Mouse (Mus musculus): ENCODE measurements around the gene Pabpc4. TPM values are rescaled to one million over a fixed set of nuclear protein-coding genes. Genes with fewer than 3 reads are reported as not detected.

Gene Pabpc4
- total and polyA plus RNA-seq, 3 experiments = 206 to 444 (median 318) TPM

DNA sequence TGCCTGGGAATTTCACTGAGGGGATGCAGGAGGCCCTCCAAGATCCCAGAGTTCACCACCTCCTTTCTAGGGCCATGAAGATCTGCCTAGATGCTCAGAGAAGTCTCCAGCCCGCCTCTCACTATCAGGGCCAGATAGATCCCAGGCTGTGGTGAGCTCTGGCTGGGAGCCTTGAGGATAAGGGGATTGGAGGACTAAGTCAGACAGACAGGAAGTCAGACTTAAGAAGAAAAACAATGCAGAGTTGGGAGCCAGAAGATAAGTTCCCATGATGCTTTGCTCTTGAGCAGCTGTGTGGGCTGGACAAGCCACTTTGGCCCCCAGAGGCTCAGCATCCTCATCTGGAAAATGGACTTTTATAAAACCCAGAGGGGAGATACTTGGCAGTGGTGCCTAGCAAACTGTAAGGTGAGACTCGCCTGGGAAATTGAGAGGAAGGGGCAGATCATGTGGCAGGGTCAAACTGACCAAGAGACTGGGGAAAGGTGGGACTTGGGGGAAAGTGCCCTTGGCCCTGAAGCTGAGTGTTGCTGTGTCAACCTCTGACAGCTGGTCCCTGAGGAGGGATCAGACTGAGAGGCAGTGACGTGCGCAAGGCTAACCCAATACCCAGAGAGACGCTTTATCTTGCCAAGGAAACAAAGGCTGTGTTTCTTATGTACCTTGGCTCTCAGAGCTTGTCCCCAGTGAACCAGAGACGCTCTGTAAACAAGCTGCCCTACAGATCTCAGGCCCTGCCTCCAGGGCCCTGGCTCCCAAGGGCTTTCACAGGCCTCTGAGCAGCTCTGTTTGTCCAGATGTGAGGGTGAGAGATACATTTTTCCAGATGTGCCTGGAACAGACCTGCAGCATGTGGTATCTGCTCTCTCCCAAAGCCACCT, 24.5 kb upstream of the Pabpc4 start:
- Histone ChIP-seq H3K4me3 (replicated peaks in 1 of 3; ENCODE audit: low read depth in 2 of 3, low read length in 2 of 3, poor library complexity in 1 of 3) (no peak overlapping the region), H3K4me2 (ENCODE audit: insufficient read depth, low read depth, poor library complexity, severe bottlenecking) (no peak overlapping the region), H3K9me3 (replicated peaks; ENCODE audit: low read length) (no peaks in the 10 kb centered on the region), H3K27ac (ENCODE audit: insufficient read depth, low read depth) (no peak overlapping the region), H3K9ac (ENCODE audit: insufficient read depth, low read depth) (no peak overlapping the region), H3K4me1 (ENCODE audit: control insufficient read depth in 1 of 2, insufficient read depth in 2 of 2) (peaks cover 15 to 42% of the 10 kb centered on the region in 2 experiments), H3K27me3 (replicated peaks) (peaks cover 85% of the 10 kb centered on the region), H3K79me2 (replicated peaks; ENCODE audit: control insufficient read depth, extremely low read depth, insufficient read depth, poor library complexity, severe bottlenecking) (no peaks in the 10 kb centered on the region), H3K36me3 (replicated peaks in 1 of 2; ENCODE audit: control insufficient read depth in 1 of 2, insufficient read depth in 1 of 2, low read length in 1 of 2) (no peaks in the 10 kb centered on the region)
- no peak for TF ChIP-seq MAZ (IDR thresholded peaks at IDR 0.05; ENCODE audit: low read depth, low read length)
- no peak for TF ChIP-seq UBTF (IDR thresholded peaks at IDR 0.05; ENCODE audit: low read depth, low read length)
- TF ChIP-seq ZKSCAN1 (IDR thresholded peaks at IDR 0.05; ENCODE audit: borderline replicate concordance, low read depth, low read length) = no peak
- no peak for TF ChIP-seq CTCF (conservative IDR thresholded peaks at IDR 0.05 in 1 of 2, IDR thresholded peaks at IDR 0.05 in 1 of 2; ENCODE audit: low read depth in 2 of 2, low read length in 2 of 2)
- no peak for TF ChIP-seq TCF12 (IDR thresholded peaks at IDR 0.05; ENCODE audit: low read depth, low read length)
- no peak for TF ChIP-seq GABPA (IDR thresholded peaks at IDR 0.05; ENCODE audit: insufficient replicate concordance, low read depth, low read length)
- no peak for TF ChIP-seq E2F4 (IDR thresholded peaks at IDR 0.05; ENCODE audit: insufficient replicate concordance, low read depth, low read length)
- no peak for TF ChIP-seq CHD2 (IDR thresholded peaks at IDR 0.05; ENCODE audit: low read length)
- no peak for TF ChIP-seq NELFE (IDR thresholded peaks at IDR 0.05; ENCODE audit: low read depth, low read length)
- no peak for TF ChIP-seq MAX (IDR thresholded peaks at IDR 0.05; ENCODE audit: low read length)
- TF ChIP-seq ZMIZ1 (IDR thresholded peaks at IDR 0.05; ENCODE audit: low read depth, low read length) = no peak
- TF ChIP-seq POLR2A (IDR thresholded peaks at IDR 0.05; ENCODE audit: low read depth, low read length) = no peak
- TF ChIP-seq SIN3A (IDR thresholded peaks at IDR 0.05; ENCODE audit: low read length) = no peak
- DNase-seq (ENCODE audit: extremely low read depth) = no peak
- in situ Hi-C loops (cut with MboI; ENCODE audit: low pct_ligation_motif_present, low pct_unique_long_range_greater_than_20kb, low sequenced_read_pairs) (no loop called here), dilution Hi-C loops (cut with MboI; ENCODE audit: extremely low pct_ligation_motif_present, extremely low pct_unique_long_range_greater_than_20kb, low sequenced_read_pairs) (no loop called here)

DNA sequence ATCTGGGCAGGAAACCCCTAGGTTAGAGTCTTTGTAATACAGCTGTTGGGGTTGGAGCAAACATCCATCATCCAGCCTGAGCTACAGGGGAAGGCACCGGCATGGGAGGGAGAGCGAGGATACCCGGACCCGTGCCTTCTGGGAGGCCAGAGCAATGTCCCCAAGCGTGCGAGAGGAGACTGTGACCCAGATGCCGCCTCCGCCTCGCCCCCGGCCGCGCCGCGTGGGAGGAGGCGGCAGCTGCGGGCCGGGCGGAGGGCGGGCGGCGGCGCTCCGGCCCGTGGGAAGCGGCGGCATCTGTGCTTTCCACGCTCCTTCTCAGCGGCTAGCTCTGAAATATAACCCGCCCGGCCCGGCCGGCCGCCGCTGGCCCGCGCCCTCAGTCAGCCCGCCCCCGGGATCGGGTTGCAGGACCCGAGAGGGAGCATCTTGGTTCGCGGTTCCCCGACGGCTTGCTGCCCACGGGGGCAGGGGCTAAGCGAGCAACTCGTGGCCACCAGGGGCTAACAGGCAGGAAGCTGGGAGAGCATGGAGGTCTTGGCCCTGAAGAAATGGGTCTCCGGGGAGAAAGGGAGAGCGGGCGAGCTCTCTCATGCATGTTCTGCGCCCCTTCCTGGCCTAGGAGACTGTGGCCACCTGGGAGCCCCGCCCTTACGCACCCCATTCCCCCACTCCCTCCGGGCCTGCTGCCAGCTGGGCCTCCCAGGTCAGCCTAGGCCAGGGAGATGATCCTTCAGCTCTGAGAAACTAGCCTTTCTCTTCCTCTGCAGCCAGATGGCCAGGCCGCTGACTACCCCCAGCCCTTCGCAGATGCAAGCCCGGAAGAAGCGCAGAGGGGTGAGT, 22.6 kb upstream of the Pabpc4 start:
- dilution Hi-C loops (cut with MboI; ENCODE audit: extremely low pct_ligation_motif_present, extremely low pct_unique_long_range_greater_than_20kb, low sequenced_read_pairs) = no loop called here
- DNase-seq (ENCODE audit: extremely low read depth) = no peak
- Histone ChIP-seq H3K27me3 (replicated peaks) (peaks cover 87% of the 10 kb centered on the region), H3K4me1 (ENCODE audit: control insufficient read depth in 1 of 2, insufficient read depth in 2 of 2) (peaks cover 9 to 27% of the 10 kb centered on the region in 2 experiments; a peak in 2 of 4 replicates), H3K36me3 (replicated peaks in 1 of 2; ENCODE audit: control insufficient read depth in 1 of 2, insufficient read depth in 1 of 2, low read length in 1 of 2) (no peaks in the 10 kb centered on the region), H3K9me3 (replicated peaks; ENCODE audit: low read length) (no peaks in the 10 kb centered on the region), H3K27ac (ENCODE audit: insufficient read depth, low read depth) (no peak overlapping the region), H3K4me3 (replicated peaks in 1 of 3; ENCODE audit: low read depth in 2 of 3, low read length in 2 of 3, poor library complexity in 1 of 3) (no peak overlapping the region), H3K4me2 (ENCODE audit: insufficient read depth, low read depth, poor library complexity, severe bottlenecking) (no peak overlapping the region), H3K79me2 (replicated peaks; ENCODE audit: control insufficient read depth, extremely low read depth, insufficient read depth, poor library complexity, severe bottlenecking) (no peaks in the 10 kb centered on the region), H3K9ac (ENCODE audit: insufficient read depth, low read depth) (no peak overlapping the region)
- TF ChIP-seq MAFK (IDR thresholded peaks at IDR 0.05; ENCODE audit: insufficient replicate concordance, low read length) (no peak), CHD1 (IDR thresholded peaks at IDR 0.05; ENCODE audit: low read depth, low read length) (no peak)
- in situ Hi-C loops (cut with MboI; ENCODE audit: low pct_ligation_motif_present, low pct_unique_long_range_greater_than_20kb, low sequenced_read_pairs) = no loop called here
